In genomic region chr5:32104119-32104990, GRCm38 (mm10) we compare ENCODE assay signal across 11 mouse cellular contexts. TPM values are rescaled to one million over a fixed set of nuclear protein-coding genes. Genes with fewer than 3 reads are reported as not detected.
DNase-seq lines count a peak whose midpoint lies in the region; ATAC-seq lines count a peak whose summit lies in the region.
"Had no signal": no experiment of that assay in that cellular context is flagged by ENCODE, and none has a peak within 500 bp of the region (broad histone marks: within the 10 kb centered on the region; RNA-seq: fewer than 3 reads in every experiment).

No protein-coding gene starts in this region.

- H3K9ac ChIP-seq in hindbrain, embryonic 16.5 days (ENCODE audit: low read depth, low read length), result no peak overlapping the region
- H3K9ac ChIP-seq: neural tube, embryonic 15.5 days had no signal

- no peaks in the 10 kb centered on the region for H3K36me3 ChIP-seq in megakaryocyte, embryonic 14.5 days (replicated peaks; ENCODE audit: low read length)
- H3K36me3 ChIP-seq in hindbrain, embryonic 16.5 days (ENCODE audit: control insufficient read depth, insufficient read depth, low read length), result no peaks in the 10 kb centered on the region
- H3K36me3 ChIP-seq: neural tube, embryonic 15.5 days had no signal

- H3K4me3 ChIP-seq in megakaryocyte, embryonic 14.5 days (replicated peaks), result peak overlapping the region; percentile 29
- no peak overlapping the region for H3K4me3 ChIP-seq in hindbrain, embryonic 16.5 days (ENCODE audit: low read length)
- H3K4me3 ChIP-seq: neural tube, embryonic 15.5 days had no signal

- H3K9me3 ChIP-seq in megakaryocyte, embryonic 14.5 days, result no peaks in the 10 kb centered on the region
- no peaks in the 10 kb centered on the region for H3K9me3 ChIP-seq in hindbrain, embryonic 16.5 days (ENCODE audit: control insufficient read depth, low read length)
- H3K9me3 ChIP-seq: neural tube, embryonic 15.5 days had no signal

- no peak overlapping the region for H3K4me2 ChIP-seq in hindbrain, embryonic 16.5 days (ENCODE audit: low read length)
- H3K4me2 ChIP-seq: neural tube, embryonic 15.5 days had no signal

- no peak for ATAC-seq in hindbrain, embryonic 16.5 days

- peaks cover 69% of the 10 kb centered on the region for H3K27me3 ChIP-seq in megakaryocyte, embryonic 14.5 days (replicated peaks)
- H3K27me3 ChIP-seq in hindbrain, embryonic 16.5 days (replicated peaks; ENCODE audit: control insufficient read depth, insufficient read depth, low read length), result no peaks in the 10 kb centered on the region
- H3K27me3 ChIP-seq: neural tube, embryonic 15.5 days had no signal

- 84% methylated on average over 12 of the region's 12 CpGs for WGBS in hindbrain, embryonic 16.5 days

- H3K4me1 ChIP-seq in megakaryocyte, embryonic 14.5 days, result peaks cover 47% of the 10 kb centered on the region
- H3K4me1 ChIP-seq in hindbrain, embryonic 16.5 days (ENCODE audit: control insufficient read depth, insufficient read depth, low read depth, low read length), result peaks cover 6% of the 10 kb centered on the region; the same call in 1 of the 2 replicates

- no peak overlapping the region for H3K27ac ChIP-seq in hindbrain, embryonic 16.5 days (ENCODE audit: low read depth, low read length)
- H3K27ac ChIP-seq: kidney, postnatal 0 days; neural tube, embryonic 15.5 days had no signal

- DNase-seq in lung, postnatal 25 days (ENCODE audit: low spot score), result peak; percentile 56
- DNase-seq in lung, postnatal 14 days, result no peak
- peak; percentile 62 to 71 for DNase-seq in cerebellum, adult 18-20 months
- DNase-seq in thymus, postnatal 25 days, result peak; percentile 64
- DNase-seq in urinary bladder, postnatal 14 days (ENCODE audit: low spot score), result no peak
- no peak for DNase-seq in liver
- DNase-seq: adrenal gland, adult 2 months had no signal

RNA-seq across cellular contexts. Expression of gene Fosl2, which starts 31.2 kb away (rescaled TPM):
- 2.9 and 5.0 TPM in 2 replicates for polyA plus RNA-seq in megakaryocyte, embryonic 14.5 days (2012; ENCODE audit: insufficient read depth, low replicate concordance)
- 0.70 and 0.85 TPM in 2 replicates for polyA plus RNA-seq in hindbrain, embryonic 16.5 days (2015; fragmentation: Nextera tagmentation; extraction: Ambion mirVana)

Comparison
In these comparisons a context has a peak if more than half of its experiments do, and no peak if none do; other contexts are left out.
1. DNase-seq: peak in lung, postnatal 25 days (single experiment), cerebellum, adult 18-20 months (2 of 2) and thymus, postnatal 25 days (single experiment); none in lung, postnatal 14 days (single experiment), urinary bladder, postnatal 14 days (single experiment) and liver (single experiment).